Mouse (Mus musculus) c-Kit-positive CD71-positive TER-119-negative erythroid progenitor cells, embryonic 14.5 days (primary cell): ENCODE results near the gene Cnot6l.
A peak's percentile ranks its signal among the peaks of the same experiment; 100 is the strongest.

Experiments used
- DNase-seq: peaks from one replicate; pipeline ENCODE4 v3.0.0-alpha.2; 2013; ENCODE audit warnings: low read depth

The Cnot6l gene

DNA sequence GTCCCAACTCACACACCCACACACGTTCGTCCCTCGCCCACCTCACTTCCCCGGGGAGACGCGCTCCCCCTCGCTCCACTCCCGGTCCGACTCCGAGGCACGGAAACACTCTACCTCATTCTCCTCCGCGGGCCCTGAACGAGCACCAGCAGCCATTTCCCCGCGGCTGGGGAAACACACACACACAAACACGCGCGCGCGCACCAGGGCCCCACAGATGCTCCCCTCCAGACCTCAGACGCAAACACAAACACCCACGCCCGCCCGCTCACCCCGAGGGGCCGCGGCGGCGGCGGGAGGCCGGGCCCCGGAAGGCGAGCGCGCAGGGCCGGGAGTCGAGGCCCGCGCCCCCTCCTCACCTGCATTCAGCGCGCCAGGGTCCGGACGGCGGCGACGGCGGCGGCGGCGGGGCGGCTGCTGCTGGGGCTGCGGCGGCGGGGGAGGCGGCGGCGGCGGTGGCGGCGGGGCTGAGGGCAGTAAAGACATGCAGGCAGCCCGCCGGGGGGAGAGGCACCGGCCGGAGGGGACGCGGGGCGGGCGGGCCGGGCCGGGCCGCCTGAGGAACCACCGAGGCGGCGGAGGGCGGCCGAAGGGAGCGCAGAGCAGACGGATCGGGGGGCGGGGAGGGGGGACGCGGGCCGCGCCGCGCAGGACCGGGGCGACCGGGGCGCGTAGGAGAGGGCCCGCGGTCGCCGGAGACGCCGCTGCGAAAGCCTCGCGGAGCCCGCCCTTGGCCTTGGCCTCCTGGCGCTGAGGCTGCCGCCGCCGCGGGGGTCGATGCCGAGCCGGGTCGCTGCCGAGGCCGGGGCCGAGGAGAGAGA, 2.2 kb downstream of the Cnot6l start:
- DNase-seq = no peak

DNA sequence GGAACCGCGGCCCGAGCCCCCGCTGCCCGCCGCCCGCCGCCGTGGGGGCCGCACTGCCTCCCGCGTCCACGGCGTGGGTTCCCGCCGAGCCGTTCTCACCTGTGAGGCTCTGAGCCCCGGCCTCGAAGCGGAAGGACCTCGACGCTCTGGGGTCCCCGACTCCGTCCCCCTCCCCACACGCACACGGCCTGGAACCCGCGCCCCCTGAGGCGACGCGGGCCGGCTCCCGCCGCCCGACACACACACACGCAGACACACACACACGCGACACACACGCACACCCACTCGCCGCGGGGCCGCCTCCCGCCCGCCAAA, 2.8 kb downstream of the Cnot6l start:
- no peak for DNase-seq

DNA sequence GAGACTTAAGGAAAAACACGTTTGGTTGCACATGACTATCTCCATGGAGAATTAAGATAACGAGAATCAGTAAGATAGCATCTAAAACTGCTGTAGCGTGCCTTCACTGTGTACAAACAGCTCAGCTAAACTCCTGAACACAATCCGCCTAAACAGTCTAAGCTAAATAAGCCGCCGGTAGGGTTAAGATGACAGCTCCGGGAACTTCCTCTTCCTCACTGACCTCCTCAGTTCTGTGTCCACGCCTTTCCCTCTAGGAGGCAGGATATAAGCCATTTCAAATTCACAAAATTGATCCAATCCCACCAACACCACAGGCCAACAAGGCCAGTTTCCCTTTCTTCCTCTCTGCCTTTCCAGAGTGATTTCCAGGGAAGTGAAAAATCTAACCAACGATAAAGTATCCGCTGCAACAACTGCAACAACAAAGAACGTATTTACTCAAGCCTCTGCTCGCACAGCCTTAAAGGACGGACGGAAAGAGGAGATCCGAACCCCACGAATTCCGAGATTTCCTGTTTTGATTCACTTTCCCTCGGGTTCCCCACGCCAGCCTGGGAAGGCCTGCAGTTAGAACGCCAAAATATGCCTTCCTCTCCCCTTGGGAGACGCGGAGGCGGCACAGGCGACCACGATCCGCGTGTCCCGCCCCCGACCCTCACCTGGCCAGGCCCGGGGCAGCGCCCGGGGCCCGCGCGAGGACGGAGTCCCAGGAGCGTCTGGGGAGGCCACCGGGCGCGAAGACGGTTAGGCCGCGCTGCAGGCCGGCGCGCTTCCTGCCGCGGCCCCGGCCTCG, 3.3 kb downstream of the Cnot6l start:
- DNase-seq = peak; percentile 28

DNA sequence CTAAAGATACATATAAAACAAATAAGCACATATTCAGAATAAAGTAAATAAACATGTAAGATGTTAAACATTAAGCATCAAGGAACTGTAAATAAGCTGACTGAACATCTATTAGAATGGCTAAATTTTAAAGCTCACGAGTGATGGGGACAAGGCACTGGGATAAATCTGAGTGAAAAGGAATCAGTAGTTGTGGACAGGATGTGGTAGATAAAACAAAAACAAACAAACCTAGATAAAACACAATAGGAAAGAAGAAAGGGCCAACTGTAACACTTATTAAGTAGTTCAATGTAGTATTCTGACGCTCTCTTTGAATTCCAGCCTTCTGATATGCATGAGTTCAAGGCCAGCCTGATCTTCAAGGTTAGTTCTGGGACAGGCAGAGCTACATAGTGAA, 21.6 kb downstream of the Cnot6l start:
- DNase-seq = no peak

DNA sequence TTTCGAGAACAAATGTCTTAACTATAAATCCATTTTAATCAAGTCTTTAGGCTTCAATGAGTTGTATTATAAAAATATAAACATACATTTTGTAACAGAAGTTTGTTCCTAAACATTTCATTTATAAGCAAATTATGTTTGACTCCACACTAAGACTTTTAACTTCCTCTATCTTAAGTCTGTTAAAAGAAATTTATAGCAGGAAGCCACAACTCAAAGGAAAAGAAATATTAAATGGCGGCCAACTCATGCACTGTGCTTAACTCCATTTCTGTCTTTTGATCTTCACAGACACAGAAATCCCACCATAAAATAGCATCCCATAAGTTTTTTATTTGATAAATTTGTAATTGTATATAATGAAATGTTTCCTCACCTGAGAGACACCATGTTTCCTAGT, 33.3 kb downstream of the Cnot6l start:
- no peak for DNase-seq

DNA sequence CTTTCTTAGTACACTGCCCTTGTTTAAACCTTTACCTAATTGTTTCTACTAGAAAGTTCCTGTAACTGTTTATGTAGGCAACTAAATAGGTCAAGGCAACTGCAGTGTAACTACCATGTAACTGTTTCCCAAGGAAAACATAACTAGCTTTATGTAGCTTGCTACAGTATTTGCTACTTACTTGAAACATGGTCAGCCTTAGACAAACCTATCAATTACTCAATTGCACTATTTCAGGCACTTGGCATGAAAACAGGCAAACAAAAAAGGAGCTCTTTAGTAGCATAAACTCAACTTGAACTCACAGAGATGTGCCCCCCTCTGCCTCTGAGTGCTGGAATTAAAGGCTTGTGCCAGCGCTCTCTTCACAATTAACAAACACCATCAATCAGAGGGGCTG, 37.1 kb downstream of the Cnot6l start:
- DNase-seq = no peak

DNA sequence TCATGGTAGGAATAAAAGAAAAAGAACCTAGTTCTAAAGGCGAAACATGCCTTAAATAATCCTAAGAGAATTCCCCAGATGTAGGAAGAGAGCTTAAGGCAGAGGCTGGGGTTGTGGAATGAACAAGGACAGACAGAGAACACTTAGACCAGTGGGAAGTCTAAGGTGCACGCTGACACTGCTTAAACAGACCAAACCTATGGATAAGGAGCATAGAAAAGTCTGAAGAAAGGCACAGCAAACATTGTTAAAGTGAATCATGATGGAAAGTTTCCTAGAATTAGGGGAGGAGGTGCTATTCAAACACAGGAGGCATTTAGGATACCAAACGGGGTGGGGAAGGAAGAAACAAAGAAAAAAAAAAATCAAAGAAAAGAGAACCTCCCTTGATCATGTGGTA, 49.0 kb downstream of the Cnot6l start:
- DNase-seq = no peak

DNA sequence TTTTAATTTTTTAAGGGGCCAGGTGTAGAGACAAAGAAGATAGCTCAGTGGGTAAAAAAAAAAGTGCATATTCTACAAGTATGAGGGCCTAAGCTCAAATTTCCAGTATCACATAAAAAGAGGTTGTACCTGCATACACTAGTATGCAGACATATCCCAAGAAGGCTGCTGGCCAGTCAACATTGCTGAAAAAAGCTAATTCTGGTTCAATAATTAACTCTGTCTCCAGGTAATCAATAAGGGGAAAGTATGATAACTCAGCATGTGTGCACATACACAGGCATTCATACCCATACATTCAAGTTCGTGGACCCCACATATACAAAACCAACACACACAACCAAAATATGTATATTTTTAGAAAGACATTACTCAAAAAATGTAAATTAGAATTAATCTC, 59.3 kb downstream of the Cnot6l start:
- DNase-seq = no peak

DNA sequence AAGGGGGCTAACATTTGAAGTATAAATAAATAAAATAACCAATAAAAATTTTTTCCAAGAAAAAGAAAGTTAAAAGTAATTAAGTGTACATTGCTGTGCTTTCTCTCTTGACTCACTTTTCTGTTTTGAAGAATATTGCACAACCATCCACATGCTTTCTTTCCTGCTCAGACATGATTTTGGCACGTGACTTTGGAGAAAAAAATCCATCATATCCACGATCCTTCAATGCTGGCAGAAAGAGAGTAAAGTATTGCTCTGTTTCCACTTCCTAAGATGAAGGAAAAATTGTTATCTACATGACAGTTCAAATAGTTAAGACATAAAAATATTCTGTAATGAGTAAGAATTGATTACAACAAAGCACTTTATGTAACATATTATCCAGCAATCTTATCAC, 72.5 kb downstream of the Cnot6l start:
- no peak for DNase-seq

DNA sequence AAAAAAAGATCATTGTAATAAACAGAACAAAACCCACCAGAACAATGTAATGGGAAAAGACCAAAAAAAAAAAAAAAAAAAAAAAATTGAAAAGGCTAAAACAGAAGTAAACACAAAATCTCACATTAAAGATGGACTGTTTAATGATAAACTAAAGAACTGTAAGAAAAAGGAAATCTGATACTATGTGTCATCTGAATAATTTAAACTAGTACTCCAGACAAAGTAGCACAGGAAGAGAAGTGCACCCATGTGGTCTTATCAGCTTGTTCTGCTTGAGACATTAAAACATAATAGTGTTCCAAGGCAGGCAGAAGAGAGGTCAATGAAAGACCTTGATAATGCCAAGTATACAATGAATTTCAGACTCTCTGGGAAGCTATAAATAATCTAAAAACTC, 78.6 kb downstream of the Cnot6l start:
- no peak for DNase-seq

DNA sequence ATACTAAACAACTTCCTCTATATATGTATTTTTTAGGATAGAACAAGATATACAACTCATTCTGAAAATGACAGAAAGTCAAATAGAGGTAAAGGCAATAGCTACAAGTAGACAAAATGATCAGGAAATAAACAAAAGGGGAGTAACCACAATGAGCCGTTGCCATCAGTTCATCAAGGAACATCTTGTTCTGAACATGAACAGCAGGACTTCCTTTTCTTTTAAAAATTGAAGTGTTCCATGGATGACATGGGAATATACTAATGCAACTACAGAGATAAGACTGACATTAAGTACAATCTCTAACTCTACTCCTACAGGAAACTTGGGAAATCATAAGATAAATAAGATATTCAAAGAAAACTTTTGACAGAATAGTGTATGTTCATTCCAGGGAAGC, 84.9 kb downstream of the Cnot6l start:
- DNase-seq = no peak

DNA sequence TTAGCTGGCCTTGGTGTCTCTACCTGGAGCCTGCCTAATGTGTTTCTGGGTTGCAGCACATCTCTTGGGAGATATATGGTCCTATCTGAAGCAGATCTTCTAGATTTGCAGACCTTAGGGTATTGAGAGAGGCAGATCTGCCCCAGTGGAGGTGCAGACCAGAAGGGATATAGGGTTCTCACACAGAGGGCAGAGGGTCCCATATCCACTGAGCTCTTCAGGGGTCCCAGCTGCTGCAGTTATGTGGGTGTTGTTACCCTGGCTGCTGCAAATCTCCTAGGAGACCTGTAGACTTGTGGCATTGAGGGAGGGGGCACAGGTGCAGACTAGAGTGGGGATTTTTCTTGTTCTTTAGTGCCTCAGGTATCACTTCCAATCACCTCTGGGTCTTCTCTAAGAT, 98.4 kb downstream of the Cnot6l start:
- DNase-seq = no peak

DNA sequence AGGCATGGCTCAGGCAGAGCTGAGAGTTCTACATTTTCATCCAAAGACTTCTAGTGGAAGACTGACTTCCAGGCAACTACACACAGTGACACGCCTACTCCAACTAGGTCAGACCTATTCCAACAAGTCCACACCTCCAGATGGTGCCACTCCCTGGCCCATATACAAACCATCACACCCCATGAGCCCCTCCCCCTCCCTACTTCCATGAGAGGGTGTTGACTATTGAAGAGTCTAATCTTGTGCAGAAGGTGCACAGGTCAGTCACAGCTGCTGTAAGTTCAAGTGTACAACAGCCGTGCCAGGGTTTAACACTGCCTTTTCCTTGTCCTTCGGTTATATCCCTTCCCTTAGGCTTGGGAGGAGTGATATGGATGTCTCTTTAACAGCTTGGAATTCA, 121.5 kb downstream of the Cnot6l start:
- DNase-seq = no peak

DNA sequence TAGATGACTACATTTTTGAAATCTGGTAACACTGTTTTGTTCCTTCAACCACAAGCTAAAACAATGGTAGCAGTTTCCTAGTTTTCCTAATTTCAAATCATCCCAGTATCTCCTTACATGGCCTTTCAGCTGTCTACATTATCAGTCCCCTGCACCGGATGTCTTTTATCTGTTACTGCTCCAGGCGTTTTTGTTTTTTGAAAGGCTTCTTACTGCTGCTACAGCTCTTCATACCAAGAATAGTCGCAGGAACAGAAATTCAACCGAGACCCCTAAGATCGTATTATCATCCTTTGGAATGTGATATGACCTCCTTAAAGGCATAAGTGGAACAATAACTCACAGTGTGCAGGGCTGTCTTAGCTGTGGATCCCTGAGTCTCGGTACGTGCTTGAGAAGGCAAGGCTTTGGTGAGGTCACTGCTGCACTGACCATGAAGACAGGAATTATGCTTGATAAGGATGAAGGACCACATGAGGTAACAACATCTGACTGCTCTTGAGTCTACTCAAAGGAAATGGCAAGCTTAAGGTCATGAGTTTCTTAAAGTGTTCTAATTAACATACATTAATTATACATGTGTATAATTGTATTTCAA, 122.4 kb downstream of the Cnot6l start:
- DNase-seq = no peak

DNA sequence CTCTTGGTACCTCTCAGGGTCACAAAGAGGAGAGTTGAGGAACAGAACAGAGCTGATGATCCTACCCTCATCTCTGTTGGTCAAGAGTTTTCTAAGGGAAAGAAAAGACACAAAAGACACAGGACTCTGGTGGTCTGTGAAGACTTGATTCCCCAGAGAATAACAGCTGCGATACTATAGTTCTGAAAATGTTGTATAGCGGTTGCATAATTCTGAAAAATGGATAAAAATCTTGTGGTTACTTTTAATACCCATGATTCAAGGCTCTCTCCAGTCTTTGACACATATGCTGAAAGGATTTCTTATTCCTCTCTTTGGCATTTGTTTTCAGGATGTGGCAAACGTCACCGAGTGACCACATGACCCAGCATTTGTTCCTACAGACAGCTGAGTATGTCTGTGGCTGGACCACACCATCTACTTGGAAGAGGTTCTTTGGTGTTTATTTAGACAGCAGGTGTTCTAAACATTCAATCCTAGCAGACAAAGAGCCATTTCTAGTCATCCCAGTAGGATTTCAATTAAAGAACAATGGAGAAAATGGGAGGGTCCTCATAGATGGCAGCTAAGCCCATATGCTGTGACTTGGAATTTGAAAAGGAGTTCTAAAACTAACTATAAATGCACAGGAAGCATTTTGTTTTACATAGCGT, 124.7 kb downstream of the Cnot6l start:
- no peak for DNase-seq

DNA sequence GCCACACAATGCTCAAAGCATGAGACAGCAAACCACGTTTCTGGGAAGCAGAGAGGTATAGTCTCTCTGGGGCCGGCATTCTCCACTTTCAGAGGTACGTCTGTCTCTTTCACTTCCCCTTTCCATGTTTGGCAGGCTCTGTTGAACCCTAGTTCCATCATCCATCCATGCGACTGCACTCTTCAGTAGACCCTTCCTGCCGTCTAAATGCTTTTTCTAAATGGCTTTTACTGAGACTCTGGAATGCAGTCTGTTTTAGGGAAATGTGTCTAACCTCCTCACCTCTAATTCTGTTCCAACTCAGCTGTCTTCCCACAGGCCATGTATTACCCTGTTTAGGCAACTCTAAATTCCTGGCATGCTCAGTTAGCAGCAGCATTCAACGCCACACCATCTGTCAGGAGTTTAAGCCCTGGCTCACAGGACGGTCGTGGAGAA, 126.3 kb downstream of the Cnot6l start:
- DNase-seq = no peak

DNA sequence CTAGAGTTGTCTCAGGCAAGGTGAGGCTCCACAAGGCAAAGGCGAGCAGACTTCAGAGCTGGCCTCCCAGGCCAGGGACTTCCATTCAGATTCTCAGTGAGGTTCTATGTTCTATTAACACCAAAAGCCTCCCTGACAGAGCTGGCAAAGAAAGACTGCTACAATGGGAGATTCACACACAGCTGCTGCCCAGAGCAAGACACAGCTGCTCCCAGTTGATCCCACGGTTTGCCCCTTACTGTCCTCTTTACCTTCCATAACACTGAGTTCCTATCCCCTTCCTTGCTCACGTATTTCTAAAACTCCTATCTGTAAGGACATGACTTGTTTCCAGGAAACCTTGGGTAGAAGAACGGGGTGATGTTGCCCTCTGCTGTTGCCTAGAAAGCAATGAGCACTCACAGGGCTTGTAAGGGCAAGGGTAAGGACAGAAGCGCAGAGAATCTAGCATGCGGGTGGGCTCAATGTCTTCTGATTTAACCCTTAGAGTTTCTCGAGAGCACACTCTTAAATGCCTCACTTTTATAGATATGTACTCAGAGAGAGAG, 127.8 kb downstream of the Cnot6l start:
- DNase-seq = no peak

DNA sequence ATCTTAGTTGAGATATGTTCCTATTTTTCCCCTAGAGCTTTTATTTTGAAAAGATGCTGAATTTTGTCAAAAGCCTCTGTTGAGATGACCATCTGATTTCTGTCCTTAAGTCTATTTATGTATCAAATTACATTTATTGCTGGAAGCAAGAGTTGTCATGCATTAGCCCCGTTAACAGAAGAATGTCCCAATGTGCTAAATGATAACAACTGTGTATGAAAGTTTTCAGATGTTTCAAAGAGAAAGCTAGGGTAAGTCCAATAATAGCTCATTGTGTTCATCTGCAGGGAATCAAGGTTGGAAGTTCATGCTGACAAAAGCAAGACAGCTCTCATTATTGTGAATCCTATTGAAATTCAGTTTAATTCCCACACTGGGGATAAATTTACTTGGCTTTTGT, 129.9 kb downstream of the Cnot6l start:
- no peak for DNase-seq

DNA sequence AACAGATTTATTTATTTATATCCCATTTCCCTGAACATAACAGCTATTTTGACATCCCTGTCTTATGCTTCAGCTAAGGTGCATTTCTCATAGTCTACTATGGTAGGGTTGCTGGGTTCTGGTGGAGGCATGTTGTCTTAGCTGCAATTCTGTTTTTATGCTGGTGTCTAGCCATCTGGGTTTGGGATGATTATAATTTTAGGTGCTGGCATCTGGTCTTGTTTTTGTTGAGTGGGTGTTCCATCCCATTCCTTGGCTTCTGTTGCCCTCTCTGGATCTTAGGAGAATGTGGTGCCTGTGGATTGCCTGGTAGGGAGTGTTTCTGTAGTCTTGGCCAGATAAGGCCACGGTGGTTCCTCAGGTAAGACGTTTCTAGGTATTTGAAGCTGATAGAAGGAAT, 134.2 kb downstream of the Cnot6l start:
- DNase-seq = no peak
